Mouse (Mus musculus) lung, embryonic 16.5 days (tissue): Measurements from ENCODE around the gene Ptpn3. TPM values are rescaled to one million over a fixed set of nuclear protein-coding genes. Genes with fewer than 3 reads are reported as not detected.
A peak's percentile ranks its signal among the peaks of the same experiment; 100 is the strongest.

ENCODE experiments used
- ATAC-seq: fragments of 200-750 bp; cut with Nextera tagmentation; 2 replicates; pipeline ENCODE4 v1.8.0; 2017; ENCODE audit warnings: low read depth, mild to moderate bottlenecking, moderate library complexity
- H3K27ac ChIP-seq: fragments of 300-500 bp; sonication (generic); 2 replicates; pipeline ENCODE4 v1.5.1; 2014; ENCODE audit warnings: mild to moderate bottlenecking, control low read depth, low read length
- H3K27me3 ChIP-seq: fragments of 300-500 bp; sonication (generic); 2 replicates; pipeline ENCODE4 v1.6.1; 2014; ENCODE audit warnings: low read depth, low read length, mixed read lengths; ENCODE audit not compliant: control insufficient read depth, insufficient read depth
- H3K36me3 ChIP-seq: fragments of 300-500 bp; sonication (generic); 2 replicates; pipeline ENCODE4 v1.6.1; 2014; ENCODE audit warnings: low read length; ENCODE audit not compliant: control insufficient read depth, insufficient read depth
- H3K4me1 ChIP-seq: fragments of 300-500 bp; sonication (generic); replicated peaks from 2 replicates; pipeline ENCODE4 v1.6.1; 2014; ENCODE audit warnings: low read length, mixed read lengths; ENCODE audit not compliant: control insufficient read depth, insufficient read depth
- H3K4me2 ChIP-seq: fragments of 300-500 bp; sonication (generic); 2 replicates; pipeline ENCODE4 v1.6.1; 2014; ENCODE audit warnings: low read depth, low read length, control low read depth
- H3K4me3 ChIP-seq: fragments of 300-500 bp; sonication (generic); 2 replicates; pipeline ENCODE4 v1.5.1; 2014; ENCODE audit warnings: mild to moderate bottlenecking, low read length, control low read depth
- H3K9ac ChIP-seq: fragments of 300-500 bp; sonication (generic); 2 replicates; pipeline ENCODE4 v1.6.1; 2014; ENCODE audit warnings: low read length, control low read depth
- H3K9me3 ChIP-seq: fragments of 300-500 bp; sonication (generic); 2 replicates; pipeline ENCODE4 v1.6.1; 2016; ENCODE audit warnings: low read length; ENCODE audit not compliant: control insufficient read depth
- WGBS: fragments of 180-500 bp; shearing (Covaris S2); extraction: QIAGEN DNeasy Blood & Tissue Kit; methylation state at CpG from one replicate; pipeline ENCODE4 v1.1.7; 2014; 5-methylcytosine and 5-hydroxymethylcytosine counted together
- polyA plus RNA-seq: library from polyadenylated mRNA; unstranded; fragments of >200 nt; fragmentation: Nextera tagmentation; extraction: Ambion mirVana; gene quantifications from 2 replicates; pipeline ENCODE4 v1.2.1, GENCODE M21; 2015

Ptpn3 gene
- polyA plus RNA-seq, 1 experiment from 2014 or later: 3.9 TPM

- Histone ChIP-seq H3K27ac (no peak overlapping the region), H3K4me1 (peaks cover 19% of the 10 kb centered on the region), H3K9ac (peak overlapping the region; percentile 73), H3K9me3 (no peaks in the 10 kb centered on the region), H3K4me3 (peak overlapping the region; percentile 69), H3K27me3 (peaks cover 45% of the 10 kb centered on the region), H3K36me3 (no peaks in the 10 kb centered on the region), H3K4me2 (peak overlapping the region; percentile 97)
- ATAC-seq: peak; percentile 12
- WGBS: 2% methylated on average over 40 of the region's 43 CpGs
These were observed 159.1 kb downstream of the Ptpn3 start for GRCm38 (mm10) chr4:57142374-57143025.

- Histone ChIP-seq H3K4me1 (peaks cover 19% of the 10 kb centered on the region), H3K4me2 (peak overlapping the region; percentile 97), H3K27me3 (peaks cover 45% of the 10 kb centered on the region), H3K4me3 (peak overlapping the region; percentile 69), H3K9me3 (no peaks in the 10 kb centered on the region), H3K9ac (peak overlapping the region; percentile 73; the same call in 1 of the 2 replicates), H3K36me3 (no peaks in the 10 kb centered on the region), H3K27ac (no peak overlapping the region)
- WGBS: 7% methylated on average over 26 of the region's 26 CpGs
- no peak for ATAC-seq
These were observed 159.7 kb downstream of the Ptpn3 start for GRCm38 (mm10) chr4:57141908-57142361.

GRCm38 (mm10) chr4:57140992-57141717 is 160.5 kb downstream of the Ptpn3 start:
- no peak overlapping the region for H3K27ac ChIP-seq

More at GRCm38 (mm10) chr4:57140992-57141717, 160.5 kb downstream of the Ptpn3 start:
- H3K9ac ChIP-seq: no peak overlapping the region
- peaks cover 19% of the 10 kb centered on the region for H3K4me1 ChIP-seq
- H3K36me3 ChIP-seq: no peaks in the 10 kb centered on the region
- peak overlapping the region; percentile 97 for H3K4me2 ChIP-seq
- H3K4me3 ChIP-seq: peak overlapping the region; percentile 69
- ATAC-seq: no peak
- peaks cover 45% of the 10 kb centered on the region for H3K27me3 ChIP-seq
- WGBS: 23% methylated on average over 15 of the region's 15 CpGs
- H3K9me3 ChIP-seq: no peaks in the 10 kb centered on the region

Other genes starting within 250 kb of the Ptpn3 start
- 1.4 and 1.9 TPM in 2 replicates for gene Epb41l4b, start 158.4 kb downstream of the Ptpn3 start, polyA plus RNA-seq
- 5.9 and 6.0 TPM in 2 replicates for gene Palm2, start 132.4 kb upstream of the Ptpn3 start, polyA plus RNA-seq